Mouse (Mus musculus): ENCODE measurements around the gene Adcy7. TPM values are rescaled to one million over a fixed set of nuclear protein-coding genes. Genes with fewer than 3 reads are reported as not detected.

Adcy7 gene
- polyA plus RNA-seq, 1 experiment: 5.4 TPM

DNA sequence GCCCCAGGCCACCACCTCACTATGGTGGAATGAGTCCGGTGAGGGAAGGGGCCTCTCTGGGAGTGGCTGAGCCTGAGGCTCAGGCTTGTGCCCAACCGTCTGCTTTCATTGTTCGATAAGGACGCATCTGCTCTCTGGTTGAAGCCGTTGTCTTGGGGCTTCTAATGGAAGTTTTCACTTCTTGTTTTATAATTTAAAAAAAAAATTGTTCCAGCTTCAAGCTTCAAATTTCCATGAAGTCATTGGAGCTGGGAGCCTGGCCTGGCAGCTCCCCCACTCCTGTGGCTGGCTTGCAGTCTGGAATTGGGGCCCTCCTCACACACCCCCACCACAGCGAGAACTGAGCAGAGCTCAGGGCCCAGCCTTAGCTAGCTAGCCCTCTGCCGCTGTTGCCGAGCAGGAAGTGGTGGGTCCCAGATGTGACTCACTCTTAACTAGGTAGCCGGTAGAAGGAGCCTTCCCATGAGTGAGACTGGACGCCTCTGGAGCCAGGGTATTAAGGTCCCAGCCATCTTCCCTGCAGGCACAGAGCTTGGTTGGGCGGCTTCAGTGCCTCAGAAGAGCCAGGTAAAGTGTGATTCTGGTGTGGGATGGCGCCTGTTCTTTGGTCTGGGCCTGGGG lies 16.5 kb downstream of the Adcy7 start:
- 92% methylated on average over 12 of the region's 12 CpGs for WGBS
- no peak for TF ChIP-seq POLR2A (IDR thresholded peaks at IDR 0.05; ENCODE audit: borderline replicate concordance, insufficient read depth, low read length)
- TF ChIP-seq CTCF (IDR thresholded peaks at IDR 0.05; ENCODE audit: borderline replicate concordance, insufficient read depth, low read depth, low read length): no peak
- no peaks in the 10 kb centered on the region for H3K4me1 ChIP-seq (ENCODE audit: control insufficient read depth, insufficient read depth, low read length)
- no peak for DNase-seq
- no peak overlapping the region for H3K4me3 ChIP-seq (replicated peaks; ENCODE audit: insufficient read depth, low read depth, low read length)
- no peak overlapping the region for H3K27ac ChIP-seq (ENCODE audit: insufficient read depth, low read length)
- H3K27me3 ChIP-seq (ENCODE audit: control insufficient read depth, insufficient read depth, low read length): no peaks in the 10 kb centered on the region

DNA sequence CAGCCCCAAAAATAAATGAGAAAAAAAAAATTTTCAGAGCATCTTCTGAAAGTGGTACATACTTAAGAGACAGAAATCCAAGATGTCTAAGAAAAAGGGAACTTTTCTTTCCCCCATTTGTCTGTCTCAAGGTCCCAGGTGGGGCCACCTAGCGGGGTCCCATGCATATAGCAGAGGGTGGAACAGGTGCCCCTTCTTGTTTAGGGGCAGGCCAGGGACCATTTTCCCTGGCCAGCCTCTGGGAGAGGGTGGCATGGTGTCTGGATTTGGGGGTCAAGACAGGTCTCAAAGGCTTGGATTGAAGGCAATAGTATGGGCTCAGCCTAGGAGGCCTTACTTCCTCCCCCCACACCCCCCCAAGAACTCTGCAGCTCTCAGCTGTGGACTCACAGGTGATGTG lies 17.7 kb downstream of the Adcy7 start:
- Histone ChIP-seq H3K4me3 (replicated peaks; ENCODE audit: insufficient read depth, low read depth, low read length) (no peak overlapping the region), H3K27me3 (ENCODE audit: control insufficient read depth, insufficient read depth, low read length) (no peaks in the 10 kb centered on the region), H3K4me1 (ENCODE audit: control insufficient read depth, insufficient read depth, low read length) (no peaks in the 10 kb centered on the region), H3K27ac (ENCODE audit: insufficient read depth, low read length) (no peak overlapping the region)
- no peak for DNase-seq
- WGBS: 94% methylated on average over 1 of the region's 1 CpGs
- TF ChIP-seq POLR2A (IDR thresholded peaks at IDR 0.05; ENCODE audit: borderline replicate concordance, insufficient read depth, low read length) (no peak), CTCF (IDR thresholded peaks at IDR 0.05; ENCODE audit: borderline replicate concordance, insufficient read depth, low read depth, low read length) (no peak)

GRCm38 (mm10) chr8:88290326-88291304 lies 18.4 kb downstream of the Adcy7 start:
- no peak for TF ChIP-seq POLR2A (IDR thresholded peaks at IDR 0.05; ENCODE audit: borderline replicate concordance, insufficient read depth, low read length)
- TF ChIP-seq CTCF (IDR thresholded peaks at IDR 0.05; ENCODE audit: borderline replicate concordance, insufficient read depth, low read depth, low read length): no peak
- H3K4me3 ChIP-seq (replicated peaks; ENCODE audit: insufficient read depth, low read depth, low read length): no peak overlapping the region
- WGBS: 91% methylated on average over 13 of the region's 13 CpGs
- no peak for DNase-seq
- no peaks in the 10 kb centered on the region for H3K4me1 ChIP-seq (ENCODE audit: control insufficient read depth, insufficient read depth, low read length)
- no peak overlapping the region for H3K27ac ChIP-seq (ENCODE audit: insufficient read depth, low read length)
- H3K27me3 ChIP-seq (ENCODE audit: control insufficient read depth, insufficient read depth, low read length): no peaks in the 10 kb centered on the region

DNA sequence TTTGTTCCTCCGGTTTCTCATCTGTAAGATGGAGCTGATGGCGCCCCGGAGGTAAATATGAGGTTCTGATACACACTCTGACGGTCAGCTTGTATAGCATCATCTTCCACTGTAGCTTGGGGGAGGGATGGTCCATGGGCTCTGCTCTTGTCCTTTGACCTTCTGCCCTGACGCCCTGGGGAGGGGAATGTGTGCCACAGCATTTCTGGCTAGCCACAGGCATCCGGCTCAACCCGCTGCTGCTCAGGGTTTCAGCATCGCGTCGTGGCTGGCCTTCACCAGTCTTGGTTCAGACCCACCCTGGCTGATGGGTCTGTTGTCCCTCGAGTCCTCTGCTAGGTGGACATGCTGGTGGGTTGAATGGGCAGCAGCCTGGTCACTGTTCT lies 19.1 kb downstream of the Adcy7 start:
- no peaks in the 10 kb centered on the region for H3K4me1 ChIP-seq (ENCODE audit: control insufficient read depth, insufficient read depth, low read length)
- TF ChIP-seq POLR2A (IDR thresholded peaks at IDR 0.05; ENCODE audit: borderline replicate concordance, insufficient read depth, low read length): no peak
- no peak for TF ChIP-seq CTCF (IDR thresholded peaks at IDR 0.05; ENCODE audit: borderline replicate concordance, insufficient read depth, low read depth, low read length)
- H3K27me3 ChIP-seq (ENCODE audit: control insufficient read depth, insufficient read depth, low read length): no peaks in the 10 kb centered on the region
- 95% methylated on average over 11 of the region's 11 CpGs for WGBS
- no peak overlapping the region for H3K27ac ChIP-seq (ENCODE audit: insufficient read depth, low read length)
- no peak overlapping the region for H3K4me3 ChIP-seq (replicated peaks; ENCODE audit: insufficient read depth, low read depth, low read length)
- no peak for DNase-seq

DNA sequence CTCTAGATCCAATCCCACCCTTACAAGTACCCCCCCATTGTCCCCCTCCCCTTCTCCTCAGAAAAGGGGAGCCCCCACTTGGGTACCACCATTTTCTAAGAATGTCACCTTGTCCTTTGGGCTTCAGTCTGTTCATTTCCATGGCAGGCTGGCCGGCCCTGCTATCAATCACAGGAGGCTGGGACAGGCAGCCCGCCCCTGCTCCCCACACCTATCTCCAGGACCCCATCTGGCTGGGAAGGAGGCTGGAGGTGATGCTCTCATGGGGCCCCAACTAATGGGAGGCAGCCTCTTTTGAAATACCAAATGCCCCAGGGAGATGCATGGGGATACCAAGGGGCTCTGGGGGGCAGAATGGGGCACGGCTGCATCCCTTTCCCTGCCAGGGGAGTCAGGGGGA lies 20.7 kb downstream of the Adcy7 start:
- no peak overlapping the region for H3K27ac ChIP-seq (ENCODE audit: insufficient read depth, low read length)
- TF ChIP-seq CTCF (IDR thresholded peaks at IDR 0.05; ENCODE audit: borderline replicate concordance, insufficient read depth, low read depth, low read length) (no peak), POLR2A (IDR thresholded peaks at IDR 0.05; ENCODE audit: borderline replicate concordance, insufficient read depth, low read length) (no peak)
- no peak overlapping the region for H3K4me3 ChIP-seq (replicated peaks; ENCODE audit: insufficient read depth, low read depth, low read length)
- no peak for DNase-seq
- no peaks in the 10 kb centered on the region for H3K27me3 ChIP-seq (ENCODE audit: control insufficient read depth, insufficient read depth, low read length)
- peaks cover 2% of the 10 kb centered on the region; the same call in 1 of the 2 replicates for H3K4me1 ChIP-seq (ENCODE audit: control insufficient read depth, insufficient read depth, low read length)
- 94% methylated on average over 3 of the region's 3 CpGs for WGBS

DNA sequence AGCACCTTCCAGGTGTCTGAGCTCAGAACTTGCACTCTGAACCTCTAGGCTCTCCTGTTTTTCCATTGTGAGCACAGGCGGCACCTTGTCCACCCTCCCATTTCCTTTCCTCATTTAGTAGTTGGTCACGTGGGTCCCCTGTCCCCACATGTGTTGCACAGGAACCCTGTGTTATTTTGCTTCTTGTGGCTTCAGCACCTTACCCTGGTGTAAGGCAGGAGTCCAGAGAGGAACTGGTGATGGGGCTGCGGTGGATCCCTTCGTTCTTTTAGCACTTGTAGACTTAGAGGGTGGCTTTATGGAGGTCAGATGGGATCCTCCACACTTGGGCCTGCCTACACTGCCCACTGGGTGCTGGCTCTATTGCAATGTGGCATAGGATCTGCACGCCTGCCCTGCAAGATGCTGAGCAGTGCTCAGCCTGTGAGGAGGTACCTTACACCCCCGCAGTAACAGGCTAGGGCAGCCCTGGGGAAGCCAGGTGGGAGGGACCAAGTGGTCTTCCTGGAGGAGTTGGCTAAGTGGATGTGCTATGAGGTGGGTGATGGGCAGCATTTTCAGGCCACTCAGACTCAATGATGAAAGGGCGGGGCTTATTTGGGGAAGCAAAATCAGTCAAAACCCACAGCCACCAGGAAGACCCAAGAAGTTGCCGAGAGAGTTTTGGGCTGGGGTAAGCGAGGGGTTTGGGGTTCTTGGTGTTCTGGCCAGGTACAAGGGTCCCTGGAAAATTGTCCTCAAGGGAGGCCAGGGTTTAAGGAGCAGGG lies 21.6 kb downstream of the Adcy7 start:
- TF ChIP-seq CTCF (IDR thresholded peaks at IDR 0.05; ENCODE audit: borderline replicate concordance, insufficient read depth, low read depth, low read length) (no peak), POLR2A (IDR thresholded peaks at IDR 0.05; ENCODE audit: borderline replicate concordance, insufficient read depth, low read length) (no peak)

GRCm38 (mm10) chr8:88294977-88295376 lies 22.8 kb downstream of the Adcy7 start:
- 89% methylated on average over 2 of the region's 2 CpGs for WGBS
- Histone ChIP-seq H3K27ac (ENCODE audit: insufficient read depth, low read length) (no peak overlapping the region), H3K4me1 (ENCODE audit: control insufficient read depth, insufficient read depth, low read length) (peaks cover 12% of the 10 kb centered on the region), H3K27me3 (ENCODE audit: control insufficient read depth, insufficient read depth, low read length) (no peaks in the 10 kb centered on the region), H3K4me3 (replicated peaks; ENCODE audit: insufficient read depth, low read depth, low read length) (no peak overlapping the region)
- TF ChIP-seq POLR2A (IDR thresholded peaks at IDR 0.05; ENCODE audit: borderline replicate concordance, insufficient read depth, low read length) (no peak), CTCF (IDR thresholded peaks at IDR 0.05; ENCODE audit: borderline replicate concordance, insufficient read depth, low read depth, low read length) (no peak)
- no peak for DNase-seq

More for the DNA sequence above, 21.6 kb downstream of the Adcy7 start:
- no peak overlapping the region for H3K27ac ChIP-seq (ENCODE audit: insufficient read depth, low read length)
- peaks cover 10% of the 10 kb centered on the region for H3K4me1 ChIP-seq (ENCODE audit: control insufficient read depth, insufficient read depth, low read length)
- WGBS: 94% methylated on average over 9 of the region's 9 CpGs
- H3K27me3 ChIP-seq (ENCODE audit: control insufficient read depth, insufficient read depth, low read length): no peaks in the 10 kb centered on the region
- H3K4me3 ChIP-seq (replicated peaks; ENCODE audit: insufficient read depth, low read depth, low read length): no peak overlapping the region
- no peak for DNase-seq

Data from cerebellum, adult 2 months (tissue).